Mouse (Mus musculus) liver, embryonic 16.5 days (tissue): ENCODE results near the gene Gm21954. TPM values are rescaled to one million over a fixed set of nuclear protein-coding genes. Genes with fewer than 3 reads are reported as not detected.

Source experiments
- ATAC-seq: fragments of 200-750 bp; cut with Nextera tagmentation; 2 replicates; pipeline ENCODE4 v1.8.0; 2017; ENCODE audit warnings: low read depth, mild to moderate bottlenecking, moderate number of reproducible peaks, moderate library complexity
- H3K27ac ChIP-seq: fragments of 300-500 bp; sonication (generic); 2 replicates; pipeline ENCODE4 v1.5.1; 2014; ENCODE audit warnings: mild to moderate bottlenecking, low read length
- H3K27me3 ChIP-seq: fragments of 300-500 bp; sonication (generic); 2 replicates; pipeline ENCODE4 v1.6.1; 2014; ENCODE audit warnings: low read depth, low read length, mixed read lengths; ENCODE audit not compliant: control insufficient read depth, insufficient read depth
- H3K36me3 ChIP-seq: fragments of 300-500 bp; sonication (generic); 2 replicates; pipeline ENCODE4 v1.6.1; 2014; ENCODE audit warnings: mild to moderate bottlenecking; ENCODE audit not compliant: control insufficient read depth, insufficient read depth
- H3K4me1 ChIP-seq: fragments of 300-500 bp; sonication (generic); 2 replicates; pipeline ENCODE4 v1.6.1; 2014; ENCODE audit warnings: low read depth, low read length, mixed read lengths; ENCODE audit not compliant: control insufficient read depth
- H3K4me2 ChIP-seq: fragments of 300-500 bp; sonication (generic); 2 replicates; pipeline ENCODE4 v1.6.1; 2014; ENCODE audit warnings: low read depth, low read length, mixed read lengths
- H3K4me3 ChIP-seq: fragments of 300-500 bp; sonication (generic); 2 replicates; pipeline ENCODE4 v1.5.1; 2014; ENCODE audit warnings: low read depth, mild to moderate bottlenecking, low read length
- H3K9ac ChIP-seq: fragments of 300-500 bp; sonication (generic); 2 replicates; pipeline ENCODE4 v1.6.1; 2014; ENCODE audit warnings: low read depth, low read length
- H3K9me3 ChIP-seq: fragments of 300-500 bp; sonication (generic); replicated peaks from 2 replicates; pipeline ENCODE4 v1.6.1; 2016; ENCODE audit warnings: low read length; ENCODE audit not compliant: control insufficient read depth
- WGBS: fragments of 180-500 bp; shearing (Covaris S2); extraction: QIAGEN DNeasy Blood & Tissue Kit; methylation state at CpG from one replicate; pipeline ENCODE4 v1.1.7; 2014; ENCODE audit not compliant: insufficient replicate concordance; 5-methylcytosine and 5-hydroxymethylcytosine counted together
- polyA plus RNA-seq: library from polyadenylated mRNA; unstranded; fragments of >200 nt; fragmentation: Nextera tagmentation; extraction: Ambion mirVana; gene quantifications from 2 replicates; pipeline ENCODE4 v1.2.1, GENCODE M21; 2015

Gm21954 gene
- polyA plus RNA-seq, 1 experiment from 2014 or later: not detected

DNA sequence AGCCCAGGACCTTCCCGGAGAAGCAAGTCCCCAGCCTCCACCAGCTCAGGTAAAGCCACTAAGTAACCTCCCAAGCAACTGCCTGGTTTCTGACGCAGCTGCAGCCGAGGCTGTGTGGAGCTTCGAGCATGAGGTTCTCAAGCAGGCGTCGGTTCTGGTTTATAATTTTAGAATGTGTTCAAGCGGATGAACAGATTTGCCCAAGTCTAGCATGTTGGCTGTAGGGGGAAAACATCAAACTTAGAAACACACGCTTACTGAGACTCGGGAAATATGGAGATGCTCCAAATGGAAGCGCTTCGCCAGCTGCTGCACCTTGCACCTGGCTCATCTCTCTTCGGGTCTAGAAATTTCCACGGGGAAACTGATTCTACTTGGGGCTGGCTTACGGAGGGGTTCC, 21.0 kb downstream of the Gm21954 start:
- H3K36me3 ChIP-seq: no peaks in the 10 kb centered on the region
- H3K9me3 ChIP-seq: no peaks in the 10 kb centered on the region
- WGBS: 77% methylated on average over 14 of the region's 14 CpGs
- no peak overlapping the region for H3K4me3 ChIP-seq
- no peaks in the 10 kb centered on the region for H3K4me1 ChIP-seq
- no peak overlapping the region for H3K9ac ChIP-seq
- no peak for ATAC-seq
- no peak overlapping the region for H3K27ac ChIP-seq
- no peaks in the 10 kb centered on the region for H3K27me3 ChIP-seq
- no peak overlapping the region for H3K4me2 ChIP-seq

DNA sequence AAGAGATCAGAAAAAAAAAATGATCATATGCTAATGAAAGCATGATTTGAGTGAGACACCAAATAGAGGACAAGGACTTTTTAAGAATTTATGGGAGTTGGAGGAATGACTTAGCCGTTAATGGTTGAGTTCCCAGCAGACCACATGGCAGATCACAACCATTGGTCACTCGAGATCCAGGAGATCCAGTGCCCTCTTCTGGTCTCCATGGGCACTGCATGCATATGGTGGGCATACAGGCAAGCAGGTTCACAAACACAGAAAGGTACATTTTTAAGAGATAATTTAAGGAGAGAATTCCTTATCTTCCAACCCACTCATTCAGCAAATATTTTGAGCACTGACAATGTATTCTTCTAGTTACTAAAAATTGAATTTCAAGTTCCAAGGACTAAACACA, 22.9 kb downstream of the Gm21954 start:
- Histone ChIP-seq H3K9ac (no peak overlapping the region), H3K27me3 (no peaks in the 10 kb centered on the region), H3K36me3 (no peaks in the 10 kb centered on the region), H3K9me3 (no peaks in the 10 kb centered on the region), H3K4me3 (no peak overlapping the region), H3K27ac (no peak overlapping the region), H3K4me1 (no peaks in the 10 kb centered on the region), H3K4me2 (no peak overlapping the region)
- ATAC-seq: no peak
- WGBS: 54% methylated on average over 2 of the region's 2 CpGs

DNA sequence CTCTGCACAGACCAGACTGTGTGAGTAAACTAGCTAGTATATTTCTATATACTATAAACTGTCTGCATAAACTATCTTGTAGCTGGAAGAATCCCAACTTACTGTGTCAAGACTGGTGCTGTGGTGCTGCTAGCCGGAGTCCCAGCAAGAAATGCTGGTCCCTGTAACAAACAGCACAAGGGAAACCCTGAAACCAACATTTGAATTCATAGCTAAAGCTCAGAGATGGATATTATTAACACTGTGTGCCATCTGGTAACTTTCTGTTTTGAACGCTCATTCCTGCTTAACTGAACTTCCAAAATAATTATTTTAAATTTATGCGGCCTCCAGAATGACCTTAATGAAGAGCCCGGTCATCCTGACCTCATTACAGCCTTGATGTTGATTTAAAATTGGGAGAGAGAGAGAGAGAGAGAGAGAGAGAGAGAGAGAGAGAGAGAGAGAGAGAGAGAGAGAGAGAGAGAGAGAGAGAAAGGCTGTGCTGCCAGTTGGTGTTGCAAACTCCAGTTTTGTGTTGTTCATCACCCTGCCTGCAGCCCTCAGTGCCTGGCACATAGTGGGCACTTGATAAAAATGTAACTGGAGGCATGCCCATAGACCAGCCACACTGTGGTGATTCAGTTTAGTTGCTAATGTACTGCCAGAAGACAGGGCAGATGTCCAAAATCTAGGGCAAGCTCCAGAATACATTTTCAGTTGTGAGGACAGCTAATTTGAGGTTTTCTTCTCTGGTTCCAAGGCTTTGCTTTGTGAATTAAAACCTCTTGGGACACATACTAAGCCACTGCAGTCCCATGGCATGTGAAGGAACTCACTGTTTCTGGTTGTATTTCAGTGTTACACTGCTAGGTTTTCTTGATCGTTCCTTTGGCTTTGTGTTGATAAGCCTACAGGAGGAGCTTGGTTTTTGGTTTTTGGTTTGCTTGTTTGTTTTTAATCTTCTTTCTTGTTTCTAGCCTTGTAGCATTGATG, 24.2 kb downstream of the Gm21954 start:
- H3K4me1 ChIP-seq: no peaks in the 10 kb centered on the region
- no peaks in the 10 kb centered on the region for H3K27me3 ChIP-seq
- 63% methylated on average over 5 of the region's 5 CpGs for WGBS
- no peak for ATAC-seq
- no peak overlapping the region for H3K4me3 ChIP-seq
- H3K9ac ChIP-seq: no peak overlapping the region
- H3K9me3 ChIP-seq: no peaks in the 10 kb centered on the region
- no peak overlapping the region for H3K27ac ChIP-seq
- no peaks in the 10 kb centered on the region for H3K36me3 ChIP-seq
- no peak overlapping the region for H3K4me2 ChIP-seq

DNA sequence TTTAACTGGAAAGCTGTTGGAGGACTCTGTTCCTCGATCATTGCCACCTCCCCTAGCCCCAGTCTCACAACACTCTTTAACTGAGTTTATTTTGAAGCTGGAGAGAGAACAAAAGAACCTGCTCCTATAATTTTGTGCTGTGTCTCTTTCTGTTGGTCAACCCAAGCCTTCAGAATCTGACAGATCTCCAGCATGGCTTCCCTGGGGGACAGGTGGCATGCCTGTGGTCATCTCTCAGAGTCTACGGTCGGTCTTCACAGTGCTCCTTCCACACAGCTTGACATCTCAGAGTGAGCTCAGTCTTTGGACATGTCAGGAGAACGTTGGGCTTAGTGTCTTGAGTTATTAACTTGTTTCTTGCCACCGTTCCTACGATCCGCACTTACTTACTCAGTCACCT, 25.3 kb downstream of the Gm21954 start:
- no peak for ATAC-seq
- Histone ChIP-seq H3K36me3 (no peaks in the 10 kb centered on the region), H3K9me3 (no peaks in the 10 kb centered on the region), H3K4me1 (no peaks in the 10 kb centered on the region), H3K9ac (no peak overlapping the region), H3K4me3 (no peak overlapping the region), H3K27ac (no peak overlapping the region), H3K4me2 (no peak overlapping the region), H3K27me3 (no peaks in the 10 kb centered on the region)
- 81% methylated on average over 7 of the region's 7 CpGs for WGBS

DNA sequence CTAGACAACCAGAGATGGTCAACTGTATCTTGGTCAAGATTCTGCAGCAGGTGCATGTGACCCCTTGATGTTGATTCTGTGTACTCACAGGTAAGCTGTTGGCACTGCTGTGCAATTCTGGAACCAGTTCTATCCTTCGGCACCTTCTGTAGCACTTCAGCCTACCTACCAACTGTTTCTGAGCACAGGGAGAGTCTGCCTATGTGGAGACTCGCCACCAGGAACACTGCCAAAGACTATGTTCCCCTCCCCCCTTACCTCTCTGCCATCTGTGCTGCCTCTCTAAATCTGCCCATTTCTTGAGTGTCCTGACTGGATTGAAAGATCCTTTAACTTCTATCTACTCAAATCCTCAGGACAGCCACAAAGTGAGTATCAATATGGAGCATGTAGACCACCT, 28.3 kb downstream of the Gm21954 start:
- H3K27me3 ChIP-seq: no peaks in the 10 kb centered on the region
- no peak overlapping the region for H3K9ac ChIP-seq
- no peak overlapping the region for H3K4me2 ChIP-seq
- no peaks in the 10 kb centered on the region for H3K36me3 ChIP-seq
- H3K9me3 ChIP-seq: no peaks in the 10 kb centered on the region
- H3K4me3 ChIP-seq: no peak overlapping the region
- no peaks in the 10 kb centered on the region for H3K4me1 ChIP-seq
- no peak for ATAC-seq
- WGBS: 74% methylated on average over 2 of the region's 2 CpGs
- H3K27ac ChIP-seq: no peak overlapping the region

DNA sequence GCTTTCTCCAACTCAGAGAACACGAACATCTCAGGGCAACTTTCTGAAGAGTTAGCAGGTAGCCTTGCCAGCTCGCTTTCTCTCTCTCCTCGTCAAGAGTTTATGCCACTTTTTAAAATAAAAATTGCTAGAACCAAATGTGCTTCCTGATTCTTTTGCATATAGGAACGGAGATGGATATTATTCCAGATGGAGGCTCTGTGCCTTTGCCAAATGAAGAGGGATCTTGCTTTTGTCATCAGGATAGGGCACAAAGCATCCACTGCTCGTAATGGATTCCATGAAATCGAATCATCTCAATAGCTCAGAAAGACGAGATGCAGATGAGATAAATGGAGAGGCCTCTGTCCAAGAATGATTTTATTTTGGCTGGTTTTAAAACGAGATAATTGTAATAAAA, 28.7 kb downstream of the Gm21954 start:
- Histone ChIP-seq H3K4me1 (no peaks in the 10 kb centered on the region), H3K9ac (no peak overlapping the region), H3K4me3 (no peak overlapping the region), H3K4me2 (no peak overlapping the region), H3K9me3 (no peaks in the 10 kb centered on the region), H3K36me3 (no peaks in the 10 kb centered on the region), H3K27ac (no peak overlapping the region), H3K27me3 (no peaks in the 10 kb centered on the region)
- 61% methylated on average over 8 of the region's 8 CpGs for WGBS
- ATAC-seq: no peak

DNA sequence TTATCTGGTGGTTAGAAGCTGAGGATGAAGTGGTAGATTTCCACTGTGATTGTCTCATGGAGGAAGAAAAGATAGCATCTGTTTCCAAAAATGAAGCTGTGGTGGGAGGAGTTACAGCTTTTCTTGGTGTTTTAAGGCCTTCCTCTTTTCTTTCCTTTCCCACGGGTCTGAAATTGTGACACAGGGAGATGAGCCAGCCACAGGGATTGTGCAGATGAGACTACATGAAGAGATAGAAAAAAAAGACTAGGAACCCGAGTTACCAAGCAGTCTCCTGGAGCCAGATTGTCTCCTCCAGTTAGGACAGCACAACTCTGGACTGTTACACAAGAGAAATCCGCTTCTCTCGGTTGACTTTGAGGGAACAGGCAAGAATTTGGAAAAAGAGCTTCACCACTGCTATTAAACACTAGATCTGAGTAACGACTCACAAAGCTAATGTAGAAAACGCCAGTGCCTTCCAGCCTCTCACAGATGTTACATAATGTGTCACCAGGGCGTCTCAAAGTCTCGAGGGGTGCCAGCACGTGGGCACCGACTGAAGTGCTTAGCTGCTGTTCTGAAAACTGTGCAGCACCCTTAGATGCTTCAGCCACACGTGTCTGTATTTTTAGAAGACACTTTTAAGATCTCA, 29.9 kb downstream of the Gm21954 start:
- H3K4me2 ChIP-seq: no peak overlapping the region
- no peak overlapping the region for H3K27ac ChIP-seq
- H3K4me3 ChIP-seq: no peak overlapping the region
- H3K9me3 ChIP-seq: no peaks in the 10 kb centered on the region
- no peaks in the 10 kb centered on the region for H3K4me1 ChIP-seq
- no peaks in the 10 kb centered on the region for H3K36me3 ChIP-seq
- H3K27me3 ChIP-seq: no peaks in the 10 kb centered on the region
- ATAC-seq: no peak
- no peak overlapping the region for H3K9ac ChIP-seq
- WGBS: 48% methylated on average over 11 of the region's 11 CpGs

DNA sequence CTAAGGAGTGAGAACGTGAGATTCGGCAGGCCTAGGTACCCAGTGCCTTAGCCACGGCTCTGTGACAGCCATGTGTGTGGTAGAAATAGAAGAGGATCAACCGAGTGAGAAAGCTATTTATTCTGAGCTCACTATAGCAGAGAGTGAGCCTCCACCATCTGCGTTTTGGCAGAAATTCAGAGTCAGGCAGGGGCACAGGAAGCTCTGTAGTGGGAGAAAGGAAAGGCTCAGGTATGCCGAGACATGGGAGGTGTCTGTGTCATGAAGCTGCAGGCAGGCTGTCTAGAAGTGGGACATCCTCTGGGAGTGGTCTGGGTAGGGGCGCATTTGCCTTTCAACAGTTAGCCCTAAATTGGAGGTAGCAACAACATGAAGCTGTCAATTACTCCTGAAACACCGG, 31.7 kb downstream of the Gm21954 start:
- Histone ChIP-seq H3K4me1 (no peaks in the 10 kb centered on the region), H3K36me3 (no peaks in the 10 kb centered on the region), H3K4me3 (no peak overlapping the region), H3K27me3 (no peaks in the 10 kb centered on the region), H3K4me2 (no peak overlapping the region), H3K27ac (no peak overlapping the region), H3K9ac (no peak overlapping the region), H3K9me3 (no peaks in the 10 kb centered on the region)
- ATAC-seq: no peak
- WGBS: 52% methylated on average over 8 of the region's 8 CpGs

DNA sequence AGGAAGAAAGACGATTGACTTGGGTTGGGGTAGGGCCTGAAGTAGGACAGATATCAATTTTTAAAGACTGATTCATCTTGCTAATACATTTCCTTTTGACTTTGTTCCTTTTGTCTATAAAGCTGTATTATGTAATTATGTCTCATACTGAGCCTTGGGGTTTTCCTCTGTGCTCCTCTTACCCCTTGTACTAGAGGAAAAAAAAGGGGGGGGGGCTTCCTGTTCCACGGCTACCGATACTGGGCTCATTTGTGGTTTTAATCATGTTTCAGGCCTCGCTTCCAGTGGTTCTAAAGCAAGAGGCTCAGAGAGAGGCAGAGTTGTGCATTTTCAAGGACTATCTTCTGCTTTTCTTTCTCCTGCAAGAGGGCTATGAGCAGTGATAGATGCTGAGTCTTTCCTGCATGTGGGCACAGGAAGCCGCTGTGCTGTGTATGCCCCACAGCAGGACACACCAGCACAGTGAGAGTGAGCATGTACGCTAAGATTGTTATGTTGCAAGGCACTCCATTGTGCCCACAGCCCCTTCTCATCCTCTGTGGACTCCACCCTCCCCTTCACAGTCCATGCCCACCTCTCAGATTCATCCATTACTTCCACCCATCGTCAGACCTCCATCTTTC, 33.1 kb downstream of the Gm21954 start:
- H3K4me3 ChIP-seq: no peak overlapping the region
- 26% methylated on average over 7 of the region's 7 CpGs for WGBS
- no peaks in the 10 kb centered on the region for H3K27me3 ChIP-seq
- no peak for ATAC-seq
- no peak overlapping the region for H3K9ac ChIP-seq
- no peak overlapping the region for H3K27ac ChIP-seq
- no peaks in the 10 kb centered on the region for H3K4me1 ChIP-seq
- no peak overlapping the region for H3K4me2 ChIP-seq
- no peaks in the 10 kb centered on the region for H3K36me3 ChIP-seq
- H3K9me3 ChIP-seq: no peaks in the 10 kb centered on the region
